Mouse (Mus musculus) myocyte (in vitro differentiated cells): ENCODE results near the gene Ssh2. TPM values are rescaled to one million over a fixed set of nuclear protein-coding genes. Genes with fewer than 3 reads are reported as not detected.

Experiments
- H3K27me3 ChIP-seq: one replicate; pipeline ENCODE4 v1.6.1; 2011; ENCODE audit not compliant: control insufficient read depth, insufficient read depth, insufficient read length
- H3K36me3 ChIP-seq: one replicate; pipeline ENCODE4 v1.6.1; 2011; ENCODE audit not compliant: control insufficient read depth, insufficient read depth
- H3K4me2 ChIP-seq: one replicate; pipeline ENCODE4 v1.6.1; 2011; ENCODE audit warnings: low read depth, control low read depth
- H3K4me3 ChIP-seq: one replicate; pipeline ENCODE4 v1.5.1; 2011; ENCODE audit warnings: mild to moderate bottlenecking, control low read depth, moderate library complexity
- H3K79me2 ChIP-seq: one replicate; pipeline ENCODE4 v1.6.1; 2011; ENCODE audit not compliant: control insufficient read depth, insufficient read depth
- H3ac ChIP-seq: one replicate; pipeline ENCODE4 v1.6.1; 2011; ENCODE audit not compliant: control insufficient read depth, insufficient read length
- CEBPB ChIP-seq: IDR thresholded peaks from 2 replicates; pipeline ENCODE4 v1.6.1; 2011; ENCODE audit warnings: mild to moderate bottlenecking, moderate library complexity; ENCODE audit not compliant: poor library complexity, insufficient read depth, severe bottlenecking
- E2F4 ChIP-seq: IDR thresholded peaks from one replicate; pipeline ENCODE4 v1.6.1; 2011; ENCODE audit warnings: mild to moderate bottlenecking, control low read depth, moderate library complexity; ENCODE audit not compliant: insufficient read depth
- MAX ChIP-seq: IDR thresholded peaks from one replicate; pipeline ENCODE4 v1.6.1; 2011; ENCODE audit warnings: low read depth, mild to moderate bottlenecking, control low read depth
- MYOD1 ChIP-seq, 3 experiments: IDR thresholded peaks; one replicate each; pipeline ENCODE4 v1.6.1; 2011; ENCODE audit warnings: control low read depth in 2 of 3, low read depth in 2 of 3, mild to moderate bottlenecking in 2 of 3, moderate library complexity in 1 of 3; ENCODE audit not compliant: insufficient read length in 2 of 3, control insufficient read depth in 1 of 3
- MYOG ChIP-seq, 3 experiments: IDR thresholded peaks; one replicate each; pipeline ENCODE4 v1.6.1; 2011; ENCODE audit warnings: control low read depth in 2 of 3, low read depth in 2 of 3, mild to moderate bottlenecking in 2 of 3; ENCODE audit not compliant: insufficient read length in 2 of 3, control insufficient read depth in 1 of 3, insufficient read depth in 1 of 3
- POLR2A ChIP-seq: IDR thresholded peaks from one replicate; pipeline ENCODE4 v1.6.1; 2011; ENCODE audit warnings: low read depth, mild to moderate bottlenecking, control low read depth, moderate library complexity; ENCODE audit not compliant: insufficient read length
- POLR2AphosphoS2 ChIP-seq: IDR thresholded peaks from one replicate; pipeline ENCODE4 v1.6.1; 2011; ENCODE audit warnings: low read depth, control low read depth; ENCODE audit not compliant: insufficient read length
- REST ChIP-seq: IDR thresholded peaks from one replicate; pipeline ENCODE4 v1.6.1; 2011; ENCODE audit warnings: mild to moderate bottlenecking, control low read depth, moderate library complexity; ENCODE audit not compliant: insufficient read depth, insufficient read length
- SRF ChIP-seq: IDR thresholded peaks from one replicate; pipeline ENCODE4 v1.6.1; 2011; ENCODE audit warnings: low read depth; ENCODE audit not compliant: control insufficient read depth, insufficient read length
- TCF12 ChIP-seq: IDR thresholded peaks from one replicate; pipeline ENCODE4 v1.6.1; 2011; ENCODE audit warnings: mild to moderate bottlenecking, control low read depth; ENCODE audit not compliant: poor library complexity, insufficient read depth, severe bottlenecking
- TCF3 ChIP-seq: IDR thresholded peaks from one replicate; pipeline ENCODE4 v1.6.1; 2011; ENCODE audit warnings: low read depth, control low read depth; ENCODE audit not compliant: insufficient read length
- USF1 ChIP-seq: IDR thresholded peaks from one replicate; pipeline ENCODE4 v1.6.1; 2011; ENCODE audit warnings: low read depth, mild to moderate bottlenecking, control low read depth, moderate library complexity
- polyA plus RNA-seq: library from polyadenylated mRNA; unstranded; fragments of >200 nt; fragmentation: generic; extraction: Trizol; gene quantifications from one replicate; pipeline ENCODE4 v1.2.1, GENCODE M21; 2012; ENCODE audit warnings: missing spikeins

The Ssh2 gene
- polyA plus RNA-seq, 1 experiment = 4.8 TPM

GRCm38 (mm10) chr11:77193410-77193809 lies 22.7 kb upstream of the Ssh2 start:
- Histone ChIP-seq H3K36me3 (no peaks in the 10 kb centered on the region), H3K4me3 (no peak overlapping the region), H3ac (no peak overlapping the region), H3K27me3 (no peaks in the 10 kb centered on the region), H3K79me2 (no peaks in the 10 kb centered on the region), H3K4me2 (no peak overlapping the region)
- TF ChIP-seq POLR2AphosphoS2 (no peak), MAX (no peak), POLR2A (no peak), E2F4 (no peak), SRF (no peak), REST (no peak), TCF12 (no peak), CEBPB (no peak), MYOD1 (IDR thresholded peaks at IDR 0.05; ENCODE audit: control insufficient read depth in 1 of 3, insufficient read length in 2 of 3, low read depth in 2 of 3) (no peak), MYOG (IDR thresholded peaks at IDR 0.05; ENCODE audit: control insufficient read depth in 1 of 3, insufficient read depth in 1 of 3, insufficient read length in 2 of 3, low read depth in 2 of 3) (no peak), USF1 (no peak)

DNA sequence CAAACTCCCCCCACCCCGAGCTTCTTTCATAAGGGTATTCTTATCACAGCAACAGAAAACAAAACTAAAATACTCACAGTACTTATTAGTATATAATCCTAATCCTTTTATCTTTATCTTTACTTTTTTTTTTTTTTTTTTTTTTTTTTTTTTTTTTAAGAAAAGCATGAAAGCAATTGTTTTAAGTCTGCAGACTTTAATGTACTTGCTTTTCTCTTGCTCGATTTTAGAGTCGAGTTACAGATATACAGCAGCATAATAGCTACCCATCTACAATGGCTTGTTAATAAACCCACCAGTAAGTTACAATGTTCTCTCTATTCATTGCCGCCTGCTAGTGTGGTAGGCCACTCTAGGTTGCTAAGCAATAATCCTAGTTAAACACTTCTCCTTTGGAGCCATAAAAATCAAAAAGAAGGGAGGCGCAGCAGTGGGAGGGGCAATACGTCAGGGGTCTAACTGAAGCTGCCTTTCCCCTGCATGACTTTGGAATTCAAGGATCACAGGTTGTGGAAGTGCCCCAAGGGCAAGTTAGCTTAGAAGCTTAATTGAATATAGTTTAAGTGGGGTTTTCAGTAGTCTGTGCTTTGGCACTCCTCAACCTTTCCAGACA lies 22.0 kb upstream of the Ssh2 start:
- no peak overlapping the region for H3ac ChIP-seq
- H3K36me3 ChIP-seq = no peaks in the 10 kb centered on the region
- no peaks in the 10 kb centered on the region for H3K27me3 ChIP-seq
- no peak overlapping the region for H3K4me2 ChIP-seq
- no peak for TF ChIP-seq REST
- TF ChIP-seq SRF = no peak
- no peak for TF ChIP-seq MYOG (IDR thresholded peaks at IDR 0.05; ENCODE audit: control insufficient read depth in 1 of 3, insufficient read depth in 1 of 3, insufficient read length in 2 of 3, low read depth in 2 of 3)
- TF ChIP-seq MAX = no peak
- TF ChIP-seq USF1 = no peak
- TF ChIP-seq TCF12 = no peak
- TF ChIP-seq E2F4 = no peak
- TF ChIP-seq MYOD1 (IDR thresholded peaks at IDR 0.05; ENCODE audit: control insufficient read depth in 1 of 3, insufficient read length in 2 of 3, low read depth in 2 of 3) = no peak
- no peak for TF ChIP-seq TCF3
- no peak for TF ChIP-seq POLR2AphosphoS2
- TF ChIP-seq CEBPB = no peak
- no peaks in the 10 kb centered on the region for H3K79me2 ChIP-seq
- H3K4me3 ChIP-seq = no peak overlapping the region

GRCm38 (mm10) chr11:77194762-77195161 lies 21.3 kb upstream of the Ssh2 start:
- Histone ChIP-seq H3K4me3 (no peak overlapping the region), H3K79me2 (no peaks in the 10 kb centered on the region), H3K4me2 (no peak overlapping the region), H3ac (no peak overlapping the region), H3K36me3 (no peaks in the 10 kb centered on the region), H3K27me3 (no peaks in the 10 kb centered on the region)
- TF ChIP-seq E2F4 (no peak), TCF12 (no peak), POLR2AphosphoS2 (no peak), REST (no peak), USF1 (no peak), TCF3 (no peak), MYOG (IDR thresholded peaks at IDR 0.05; ENCODE audit: control insufficient read depth in 1 of 3, insufficient read depth in 1 of 3, insufficient read length in 2 of 3, low read depth in 2 of 3) (no peak), SRF (no peak)

DNA sequence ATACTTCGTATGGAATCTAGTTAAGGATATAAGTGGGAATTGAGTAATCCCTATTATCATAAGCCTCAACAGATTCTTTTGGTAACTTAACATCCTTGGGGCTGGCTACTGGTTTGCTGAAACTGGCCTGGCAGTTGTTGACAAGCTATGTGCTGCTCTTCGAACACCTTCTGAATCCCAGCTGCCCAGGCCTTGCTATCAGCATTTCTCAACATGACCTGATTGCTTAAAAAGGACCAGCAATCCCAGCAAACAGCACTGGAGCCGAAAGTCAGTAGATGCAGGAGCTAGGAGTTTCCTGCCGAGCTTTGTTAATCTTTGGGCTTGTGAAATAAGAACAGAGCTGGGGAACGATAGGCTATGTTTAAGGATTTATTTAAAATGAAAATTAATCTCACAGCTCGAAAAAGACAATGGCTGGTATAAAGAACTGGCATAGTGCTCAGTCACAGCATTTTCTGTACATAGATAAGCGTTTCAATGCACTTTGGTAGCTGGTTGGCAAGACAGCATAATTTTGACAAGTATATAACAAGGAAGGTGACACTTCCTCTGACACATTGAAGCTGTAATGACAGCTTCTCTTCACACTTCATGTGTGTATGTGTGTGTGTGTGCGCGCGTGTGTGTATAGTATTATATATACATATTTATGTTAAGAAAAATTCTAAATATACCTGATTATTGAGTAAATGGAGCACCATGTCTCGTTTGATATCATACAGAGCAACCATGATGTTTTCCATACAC lies 20.6 kb upstream of the Ssh2 start:
- no peak overlapping the region for H3K4me2 ChIP-seq
- TF ChIP-seq POLR2AphosphoS2 = no peak

More for the DNA sequence above, 20.6 kb upstream of the Ssh2 start:
- Histone ChIP-seq H3K36me3 (no peaks in the 10 kb centered on the region), H3ac (no peak overlapping the region), H3K79me2 (no peaks in the 10 kb centered on the region), H3K27me3 (no peaks in the 10 kb centered on the region), H3K4me3 (no peak overlapping the region)
